Mouse (Mus musculus): ENCODE data around the gene Gm8104. TPM values are rescaled to one million over a fixed set of nuclear protein-coding genes. Genes with fewer than 3 reads are reported as not detected.

The Gm8104 gene
- not detected for polyA plus RNA-seq (2014; fragmentation: Illumina TruSeq; extraction: RNeasy Lipid Tissue Mini Kit (QIAGEN cat#74804); ENCODE audit: low read depth, low replicate concordance)

GRCm38 (mm10) chr14:43100301-43100700, at the start of gene Gm8104:
Gene Gm8104 (plus strand): TSS chr14:43100601.

GRCm38 (mm10) chr14:43076543-43076942, 23.9 kb upstream of the Gm8104 start, which contains the start of gene Gm8094:
Gene Gm8094 (minus strand): TSS chr14:43076643.

Other genes with a start within 250 kb of the Gm8104 start
- not detected for gene Gm21977, start 247.1 kb upstream of the Gm8104 start, polyA plus RNA-seq (2014; fragmentation: Illumina TruSeq; extraction: RNeasy Lipid Tissue Mini Kit (QIAGEN cat#74804); ENCODE audit: low read depth, low replicate concordance)
- not detected for gene Gm8082, start 107.0 kb upstream of the Gm8104 start, polyA plus RNA-seq (2014; fragmentation: Illumina TruSeq; extraction: RNeasy Lipid Tissue Mini Kit (QIAGEN cat#74804); ENCODE audit: low read depth, low replicate concordance)
- gene Gm10376, start 85.0 kb upstream of the Gm8104 start, polyA plus RNA-seq (2014; fragmentation: Illumina TruSeq; extraction: RNeasy Lipid Tissue Mini Kit (QIAGEN cat#74804); ENCODE audit: low read depth, low replicate concordance) = not detected
- not detected for gene Gm8094, start 24.0 kb upstream of the Gm8104 start, polyA plus RNA-seq (2014; fragmentation: Illumina TruSeq; extraction: RNeasy Lipid Tissue Mini Kit (QIAGEN cat#74804); ENCODE audit: low read depth, low replicate concordance)
- gene Gm7233, start 79.3 kb downstream of the Gm8104 start, polyA plus RNA-seq (2014; fragmentation: Illumina TruSeq; extraction: RNeasy Lipid Tissue Mini Kit (QIAGEN cat#74804); ENCODE audit: low read depth, low replicate concordance) = not detected
- gene Gm8122, start 134.7 kb downstream of the Gm8104 start, polyA plus RNA-seq (2014; fragmentation: Illumina TruSeq; extraction: RNeasy Lipid Tissue Mini Kit (QIAGEN cat#74804); ENCODE audit: low read depth, low replicate concordance) = not detected
- not detected for gene Gm8126, start 158.0 kb downstream of the Gm8104 start, polyA plus RNA-seq (2014; fragmentation: Illumina TruSeq; extraction: RNeasy Lipid Tissue Mini Kit (QIAGEN cat#74804); ENCODE audit: low read depth, low replicate concordance)
- not detected for gene Gm9732, start 174.4 kb downstream of the Gm8104 start, polyA plus RNA-seq (2014; fragmentation: Illumina TruSeq; extraction: RNeasy Lipid Tissue Mini Kit (QIAGEN cat#74804); ENCODE audit: low read depth, low replicate concordance)
- gene Gm8127, start 193.2 kb downstream of the Gm8104 start, polyA plus RNA-seq (2014; fragmentation: Illumina TruSeq; extraction: RNeasy Lipid Tissue Mini Kit (QIAGEN cat#74804); ENCODE audit: low read depth, low replicate concordance) = not detected
- gene 1700001F09Rik, start 247.2 kb downstream of the Gm8104 start, polyA plus RNA-seq (2014; fragmentation: Illumina TruSeq; extraction: RNeasy Lipid Tissue Mini Kit (QIAGEN cat#74804); ENCODE audit: low read depth, low replicate concordance) = not detected